Mouse (Mus musculus): ENCODE results near the gene Gm28038.

- TF ChIP-seq HCFC1 (IDR thresholded peaks at IDR 0.05; ENCODE audit: borderline replicate concordance, insufficient read depth, low read length) (no peak), ZC3H11A (IDR thresholded peaks at IDR 0.05; ENCODE audit: borderline replicate concordance, low read depth, low read length) (no peak), MAFK (IDR thresholded peaks at IDR 0.05; ENCODE audit: insufficient read depth, low read depth, low read length) (no peak), CHD2 (IDR thresholded peaks at IDR 0.05; ENCODE audit: low read depth, low read length) (no peak), ZNF384 (IDR thresholded peaks at IDR 0.05; ENCODE audit: low read depth, low read length) (no peak)
Measured at GRCm38 (mm10) chr2:30349196-30349595, 68.4 kb downstream of the Gm28038 start.

Measured in ES-E14 (cell line).